Mouse (Mus musculus) limb, embryonic 11.5 days (tissue): ENCODE measurements around the gene Col5a1. TPM values are rescaled to one million over a fixed set of nuclear protein-coding genes. Genes with fewer than 3 reads are reported as not detected.
A peak's percentile ranks its signal among the peaks of the same experiment; 100 is the strongest.

Experiments used
- ATAC-seq: fragments of 200-750 bp; cut with Nextera tagmentation; 2 replicates; pipeline ENCODE4 v1.8.0; 2017; ENCODE audit warnings: low read depth; ENCODE audit not compliant: insufficient number of reproducible peaks, low FRiP score, low TSS enrichment
- DNase-seq: peaks from one replicate; pipeline ENCODE4 v3.0.0-alpha.2; 2015; ENCODE audit warnings: low spot score
- H3K27ac ChIP-seq: fragments of 300-500 bp; sonication (generic); replicated peaks from 2 replicates; pipeline ENCODE4 v1.5.1; 2014; ENCODE audit warnings: low read depth, mild to moderate bottlenecking, low read length
- H3K27me3 ChIP-seq: fragments of 300-500 bp; sonication (generic); 2 replicates; pipeline ENCODE4 v1.6.1; 2014; ENCODE audit warnings: mild to moderate bottlenecking, low read length, mixed read lengths; ENCODE audit not compliant: control insufficient read depth, insufficient read depth
- H3K36me3 ChIP-seq: fragments of 300-500 bp; sonication (generic); 2 replicates; pipeline ENCODE4 v1.6.1; 2014; ENCODE audit warnings: mild to moderate bottlenecking, low read length, moderate library complexity, mixed read lengths; ENCODE audit not compliant: control insufficient read depth, insufficient read depth
- H3K4me1 ChIP-seq: fragments of 300-500 bp; sonication (generic); 2 replicates; pipeline ENCODE4 v1.6.1; 2014; ENCODE audit warnings: low read length, mixed read lengths; ENCODE audit not compliant: control insufficient read depth, insufficient read depth
- H3K4me2 ChIP-seq: fragments of 300-500 bp; sonication (generic); 2 replicates; pipeline ENCODE4 v1.6.1; 2014; ENCODE audit warnings: low read depth, mild to moderate bottlenecking, moderate library complexity; ENCODE audit not compliant: severe bottlenecking
- H3K4me3 ChIP-seq: fragments of 300-500 bp; sonication (generic); 2 replicates; pipeline ENCODE4 v1.5.1; 2014; ENCODE audit warnings: low read depth, low read length
- H3K9ac ChIP-seq: fragments of 300-500 bp; sonication (generic); 2 replicates; pipeline ENCODE4 v1.6.1; 2014; ENCODE audit warnings: mild to moderate bottlenecking, low read length
- H3K9me3 ChIP-seq: fragments of 300-500 bp; sonication (generic); 2 replicates; pipeline ENCODE4 v1.6.1; 2016; ENCODE audit warnings: low read length; ENCODE audit not compliant: control insufficient read depth
- WGBS: fragments of 180-500 bp; shearing (Covaris S2); extraction: QIAGEN DNeasy Blood & Tissue Kit; methylation state at CpG from one replicate; pipeline ENCODE4 v1.1.7; 2014; 5-methylcytosine and 5-hydroxymethylcytosine counted together
- polyA plus RNA-seq: library from polyadenylated mRNA; unstranded; fragments of >200 nt; fragmentation: Nextera tagmentation; extraction: Ambion mirVana; gene quantifications from 2 replicates; pipeline ENCODE4 v1.2.1, GENCODE M21; 2014

The Col5a1 gene
- polyA plus RNA-seq, 1 experiment from 2014 or later: 28.5 TPM

DNA sequence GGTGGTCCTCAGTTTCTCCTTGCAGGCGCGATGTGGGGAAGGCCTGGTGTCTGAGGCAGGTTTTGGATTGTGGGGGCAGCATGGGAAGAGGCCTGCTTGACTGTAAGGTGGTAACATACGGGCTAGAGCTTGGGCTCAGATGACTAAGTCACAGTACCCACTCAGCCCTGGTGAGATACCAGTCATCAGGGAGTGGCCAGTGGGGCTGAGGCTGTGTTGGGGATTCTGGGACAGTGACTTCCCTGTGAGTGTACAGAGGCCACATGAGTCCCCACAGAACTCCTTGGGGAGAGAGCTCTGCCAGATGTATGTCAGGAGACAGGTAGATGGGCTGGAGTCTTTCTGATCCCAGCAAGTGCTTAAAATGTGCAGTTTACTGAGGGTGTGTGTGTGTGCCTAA lies 31.0 kb downstream of the Col5a1 start:
- Histone ChIP-seq H3K4me1 (no peaks in the 10 kb centered on the region), H3K4me3 (no peak overlapping the region), H3K36me3 (peaks cover 2% of the 10 kb centered on the region; the same call in 1 of the 2 replicates), H3K27me3 (no peaks in the 10 kb centered on the region), H3K4me2 (no peak overlapping the region), H3K27ac (no peak overlapping the region), H3K9ac (no peak overlapping the region), H3K9me3 (no peaks in the 10 kb centered on the region)
- WGBS: 89% methylated on average over 3 of the region's 3 CpGs
- DNase-seq: no peak
- no peak for ATAC-seq

DNA sequence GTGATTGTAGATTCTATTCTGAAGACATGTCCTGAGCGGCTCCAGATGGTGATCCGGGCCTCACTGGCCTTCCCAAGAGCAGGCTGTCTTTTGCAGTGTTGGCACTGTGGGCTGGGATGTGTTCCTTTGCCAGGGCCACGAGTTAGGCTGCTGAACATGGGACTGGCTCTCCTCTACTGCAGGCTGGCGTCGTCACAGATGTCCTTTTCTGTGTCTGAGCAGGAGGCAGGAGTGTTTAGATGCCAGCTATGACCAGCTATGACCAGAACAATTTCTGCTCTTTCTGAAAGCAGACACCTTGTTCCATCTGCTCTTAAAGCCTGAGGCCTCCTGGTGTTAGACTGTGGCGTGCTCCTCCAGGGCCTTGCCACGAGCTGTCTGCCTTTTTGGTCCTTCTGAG lies 31.9 kb downstream of the Col5a1 start:
- Histone ChIP-seq H3K27me3 (no peaks in the 10 kb centered on the region), H3K27ac (no peak overlapping the region), H3K4me2 (no peak overlapping the region), H3K9me3 (no peaks in the 10 kb centered on the region), H3K4me1 (no peaks in the 10 kb centered on the region), H3K4me3 (no peak overlapping the region), H3K9ac (no peak overlapping the region), H3K36me3 (peaks cover 2% of the 10 kb centered on the region; the same call in 1 of the 2 replicates)
- DNase-seq: no peak
- WGBS: 82% methylated on average over 7 of the region's 7 CpGs
- no peak for ATAC-seq

GRCm38 (mm10) chr2:27919309-27919850 lies 33.2 kb downstream of the Col5a1 start:
- no peak for ATAC-seq
- H3K27ac ChIP-seq: no peak overlapping the region
- no peaks in the 10 kb centered on the region for H3K9me3 ChIP-seq
- peaks cover 2% of the 10 kb centered on the region; the same call in 1 of the 2 replicates for H3K36me3 ChIP-seq
- H3K9ac ChIP-seq: no peak overlapping the region
- 90% methylated on average over 6 of the region's 6 CpGs for WGBS
- no peak overlapping the region for H3K4me2 ChIP-seq
- H3K4me1 ChIP-seq: no peaks in the 10 kb centered on the region
- no peaks in the 10 kb centered on the region for H3K27me3 ChIP-seq
- H3K4me3 ChIP-seq: no peak overlapping the region
- no peak for DNase-seq

DNA sequence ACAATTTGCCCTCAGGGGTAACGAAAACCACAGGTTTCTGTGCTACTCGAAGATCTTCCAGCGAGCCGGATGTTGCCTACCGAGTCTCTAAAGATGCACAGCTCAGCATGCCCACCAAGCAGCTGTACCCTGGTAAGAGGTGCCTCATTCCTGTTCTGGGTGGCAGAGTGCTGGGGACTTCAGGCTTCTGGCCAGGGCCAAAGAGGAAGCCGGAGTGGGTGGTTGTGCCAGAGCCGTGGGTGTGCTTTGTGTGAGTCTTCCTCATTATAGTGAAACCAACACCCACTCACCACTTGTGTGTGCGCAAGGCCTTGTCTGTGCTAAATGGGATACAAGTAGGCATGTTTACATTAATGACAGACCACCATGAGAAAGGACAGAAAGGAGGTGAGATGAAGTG lies 35.8 kb downstream of the Col5a1 start:
- Histone ChIP-seq H3K4me1 (no peaks in the 10 kb centered on the region), H3K4me3 (no peak overlapping the region), H3K9ac (no peak overlapping the region), H3K36me3 (peaks cover 2% of the 10 kb centered on the region; the same call in 1 of the 2 replicates), H3K9me3 (no peaks in the 10 kb centered on the region), H3K4me2 (no peak overlapping the region), H3K27ac (no peak overlapping the region), H3K27me3 (no peaks in the 10 kb centered on the region)
- DNase-seq (no peak), ATAC-seq (no peak)
- WGBS: 94% methylated on average over 8 of the region's 8 CpGs

DNA sequence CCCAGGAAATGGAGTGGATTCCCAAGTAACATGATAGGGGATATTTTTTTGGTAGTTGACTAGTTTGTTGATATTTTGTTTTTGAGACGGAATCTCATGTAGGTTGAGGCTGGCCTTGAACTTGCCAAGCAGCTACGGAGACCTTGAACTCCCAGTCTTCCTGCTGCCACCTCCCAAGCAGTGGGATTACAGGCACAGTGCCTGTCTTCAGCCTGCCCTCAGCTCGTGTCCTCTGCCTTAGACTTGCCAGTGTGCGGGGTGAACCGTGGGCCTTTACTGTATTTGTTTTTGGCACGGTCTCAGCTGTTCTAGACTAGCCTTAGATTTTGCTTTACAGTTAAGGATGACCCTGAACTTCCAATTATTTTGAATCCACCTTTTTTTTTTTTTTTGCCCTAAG lies 37.5 kb downstream of the Col5a1 start:
- Histone ChIP-seq H3K9ac (no peak overlapping the region), H3K4me3 (no peak overlapping the region), H3K27ac (no peak overlapping the region), H3K36me3 (peaks cover 5% of the 10 kb centered on the region), H3K9me3 (no peaks in the 10 kb centered on the region), H3K4me2 (no peak overlapping the region), H3K27me3 (no peaks in the 10 kb centered on the region), H3K4me1 (no peaks in the 10 kb centered on the region)
- DNase-seq (no peak), ATAC-seq (no peak)
- 90% methylated on average over 6 of the region's 6 CpGs for WGBS

DNA sequence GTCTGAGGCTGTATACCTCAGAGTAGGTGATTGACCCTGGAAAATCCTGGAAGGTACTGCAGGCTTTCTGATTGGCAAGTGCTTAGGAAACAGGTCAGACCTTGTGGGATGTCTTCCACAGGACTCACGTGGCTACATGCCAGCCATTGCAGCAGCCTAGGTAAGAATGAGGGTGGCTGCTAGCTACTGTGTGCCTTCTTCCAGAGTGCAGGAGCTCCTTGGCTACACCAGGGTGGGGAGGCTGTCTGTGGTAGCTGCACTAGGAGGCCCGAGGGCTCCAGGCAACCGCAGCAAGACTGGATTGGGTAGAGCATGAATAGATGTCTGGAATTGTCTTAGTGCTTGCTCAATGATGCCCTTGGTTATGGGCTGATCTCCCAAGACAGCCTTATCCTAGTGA lies 38.2 kb downstream of the Col5a1 start:
- Histone ChIP-seq H3K27ac (no peak overlapping the region), H3K4me2 (no peak overlapping the region), H3K27me3 (no peaks in the 10 kb centered on the region), H3K36me3 (peaks cover 5% of the 10 kb centered on the region), H3K4me3 (no peak overlapping the region), H3K9me3 (no peaks in the 10 kb centered on the region), H3K9ac (no peak overlapping the region), H3K4me1 (no peaks in the 10 kb centered on the region)
- 81% methylated on average over 3 of the region's 3 CpGs for WGBS
- no peak for DNase-seq
- ATAC-seq: no peak

GRCm38 (mm10) chr2:27926478-27927165 lies 40.4 kb downstream of the Col5a1 start:
- ATAC-seq: no peak; the same call in 1 of the 2 replicates

DNA sequence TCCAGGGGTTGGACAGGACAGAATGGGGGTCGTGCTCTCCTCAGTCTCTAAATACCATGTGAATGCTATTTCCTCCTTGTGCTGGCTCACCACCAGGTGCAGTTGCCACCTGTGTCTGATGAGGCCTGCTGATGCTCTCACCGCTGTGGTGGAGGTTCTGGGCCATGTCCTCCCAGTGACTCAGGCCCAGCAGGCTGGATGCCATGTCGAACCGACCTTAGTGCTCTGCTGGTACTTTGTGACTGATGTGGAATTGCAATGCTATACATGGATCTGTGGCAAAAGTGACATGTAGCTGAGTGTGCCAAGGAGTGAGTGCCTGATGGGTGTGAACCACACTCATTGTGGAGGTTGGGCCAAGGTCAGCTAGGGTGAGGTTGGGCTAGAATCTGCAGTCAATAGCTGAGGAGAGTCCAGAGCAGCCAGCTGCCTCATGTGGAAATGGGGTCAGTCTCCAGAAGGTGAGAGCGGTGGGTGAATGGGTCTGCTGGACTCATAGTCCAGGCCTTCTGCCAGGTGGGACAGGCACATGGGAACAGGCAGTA lies 44.3 kb downstream of the Col5a1 start:
- Histone ChIP-seq H3K4me3 (no peak overlapping the region), H3K27me3 (no peaks in the 10 kb centered on the region), H3K4me1 (peaks cover 41% of the 10 kb centered on the region), H3K27ac (no peak overlapping the region; the same call in 1 of the 2 replicates), H3K9ac (no peak overlapping the region), H3K4me2 (no peak overlapping the region), H3K9me3 (no peaks in the 10 kb centered on the region), H3K36me3 (peaks cover 5% of the 10 kb centered on the region)
- 87% methylated on average over 5 of the region's 5 CpGs for WGBS
- ATAC-seq (no peak), DNase-seq (no peak)

More at GRCm38 (mm10) chr2:27926478-27927165, 40.4 kb downstream of the Col5a1 start:
- Histone ChIP-seq H3K9ac (no peak overlapping the region), H3K4me3 (no peak overlapping the region), H3K9me3 (no peaks in the 10 kb centered on the region), H3K36me3 (peaks cover 5% of the 10 kb centered on the region), H3K4me1 (peaks cover 11% of the 10 kb centered on the region), H3K27ac (no peak overlapping the region), H3K27me3 (no peaks in the 10 kb centered on the region), H3K4me2 (no peak overlapping the region)
- DNase-seq: peak; percentile 73
- WGBS: 47% methylated on average over 7 of the region's 7 CpGs
